Mouse (Mus musculus) small intestine, adult 2 months (tissue): ENCODE measurements around the gene Trappc2l. TPM values are rescaled to one million over a fixed set of nuclear protein-coding genes. Genes with fewer than 3 reads are reported as not detected.

Experiments used
- H3K27ac ChIP-seq: fragments of 200-500 bp; 2 replicates; pipeline ENCODE4 v1.5.1; 2012; ENCODE audit warnings: low read depth, low read length, control low read depth, inconsistent platforms; ENCODE audit not compliant: insufficient read depth
- H3K27me3 ChIP-seq: fragments of 200-500 bp; 2 replicates; pipeline ENCODE4 v1.6.1; 2012; ENCODE audit warnings: mild to moderate bottlenecking, moderate library complexity, low read length, inconsistent platforms; ENCODE audit not compliant: control insufficient read depth, insufficient read depth
- H3K36me3 ChIP-seq: fragments of 200-500 bp; 2 replicates; pipeline ENCODE4 v1.6.1; 2012; ENCODE audit warnings: mild to moderate bottlenecking, low read length, control low read depth, inconsistent platforms; ENCODE audit not compliant: control insufficient read depth, insufficient read depth
- H3K4me1 ChIP-seq: fragments of 200-500 bp; 2 replicates; pipeline ENCODE4 v1.6.1; 2012; ENCODE audit warnings: low read length, inconsistent platforms, mixed read lengths; ENCODE audit not compliant: control insufficient read depth, insufficient read depth, insufficient read length
- H3K4me3 ChIP-seq: fragments of 200-500 bp; 2 replicates; pipeline ENCODE4 v1.5.1; 2012; ENCODE audit warnings: low read depth, mild to moderate bottlenecking, control low read depth, inconsistent platforms, low read length, moderate library complexity
- CTCF ChIP-seq: fragments of 200-500 bp; IDR thresholded peaks from 2 replicates; pipeline ENCODE4 v1.5.1; 2012; ENCODE audit warnings: low read depth, mild to moderate bottlenecking, control low read depth, inconsistent platforms, low read length, moderate library complexity, mixed read lengths; ENCODE audit not compliant: insufficient replicate concordance, insufficient read length; ENCODE audit errors: extremely low read depth
- POLR2A ChIP-seq: fragments of 200-500 bp; IDR thresholded peaks from 2 replicates; pipeline ENCODE4 v1.6.1; 2012; ENCODE audit warnings: low read depth, mild to moderate bottlenecking, control low read depth, inconsistent platforms, low read length, moderate library complexity
- WGBS: fragments of 180-500 bp; shearing (Covaris S2); methylation state at CpG from one replicate; pipeline ENCODE4 v1.1.7; 2018; 5-methylcytosine and 5-hydroxymethylcytosine counted together
- polyA plus RNA-seq: library from polyadenylated mRNA; depleted of rRNA; stranded (reverse); fragments of >200 nt; gene quantifications from 2 replicates; pipeline ENCODE4 v1.2.3, GENCODE M21; 2012; rRNA removed

Trappc2l gene
- polyA plus RNA-seq, 1 experiment = 161 TPM

- Histone ChIP-seq H3K4me3 (no peak overlapping the region), H3K4me1 (peaks cover 33% of the 10 kb centered on the region), H3K27ac (no peak overlapping the region), H3K27me3 (no peaks in the 10 kb centered on the region), H3K36me3 (no peaks in the 10 kb centered on the region)
- 71% methylated on average over 5 of the region's 5 CpGs for WGBS
- no peak for TF ChIP-seq CTCF
- no peak for TF ChIP-seq POLR2A
Measured at GRCm38 (mm10) chr8:122663670-122664069, 52.2 kb downstream of the Trappc2l start.

- H3K27me3 ChIP-seq = no peaks in the 10 kb centered on the region
- no peak for TF ChIP-seq POLR2A
- no peak for TF ChIP-seq CTCF
- H3K27ac ChIP-seq = peak overlapping the region; percentile 40
- H3K4me1 ChIP-seq = peaks cover 33% of the 10 kb centered on the region
- H3K4me3 ChIP-seq = no peak overlapping the region
- H3K36me3 ChIP-seq = no peaks in the 10 kb centered on the region
- 58% methylated on average over 8 of the region's 8 CpGs for WGBS
Measured at GRCm38 (mm10) chr8:122665221-122665620, 53.8 kb downstream of the Trappc2l start.

DNA sequence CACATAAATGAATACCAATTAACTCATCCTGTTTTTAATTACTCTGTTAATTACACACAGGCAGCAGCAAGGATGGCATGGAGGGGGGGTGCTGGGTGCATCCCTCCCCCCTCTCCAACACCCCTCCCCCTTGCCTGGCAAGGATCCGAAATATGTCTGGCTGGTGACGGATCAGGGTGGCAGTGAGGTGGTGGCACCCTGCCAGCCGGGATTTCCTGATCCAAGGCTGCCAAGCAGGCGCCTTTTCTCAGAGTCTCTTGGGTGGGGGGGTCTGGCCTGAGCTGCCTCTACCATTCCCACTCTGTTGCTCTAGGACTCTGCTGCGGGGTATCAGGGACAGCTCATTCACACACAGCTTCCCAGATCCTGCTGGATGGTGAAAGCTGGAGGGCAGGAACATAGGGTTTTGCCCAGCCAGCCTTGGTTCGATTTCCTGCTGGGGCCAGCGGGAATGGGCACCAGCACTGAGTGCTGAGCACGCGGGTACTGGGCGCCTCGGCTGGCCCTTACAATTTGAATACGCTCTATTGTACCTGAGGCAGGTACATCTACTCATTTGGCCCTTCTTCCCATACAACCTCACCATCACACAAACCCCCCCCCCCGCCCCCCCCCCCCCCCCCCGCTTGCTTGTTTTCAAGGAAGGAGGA lies 54.4 kb downstream of the Trappc2l start:
- whole genome bisulfite sequencing = 24% methylated on average over 14 of the region's 14 CpGs
- no peaks in the 10 kb centered on the region for H3K27me3 ChIP-seq
- no peaks in the 10 kb centered on the region for H3K36me3 ChIP-seq
- peaks cover 33% of the 10 kb centered on the region for H3K4me1 ChIP-seq
- no peak for TF ChIP-seq POLR2A
- no peak for TF ChIP-seq CTCF
- no peak overlapping the region for H3K4me3 ChIP-seq
- peak overlapping the region; percentile 29; the same call in 1 of the 2 replicates for H3K27ac ChIP-seq

Other genes starting within 250 kb of the Trappc2l start
- gene Zc3h18, start 235.0 kb upstream of the Trappc2l start, polyA plus RNA-seq = 13.6 and 23.3 TPM in 2 replicates
- gene Il17c, start 189.6 kb upstream of the Trappc2l start, polyA plus RNA-seq = 0.30 and 0.81 TPM in 2 replicates
- 127 and 242 TPM in 2 replicates for gene Cyba, start 178.7 kb upstream of the Trappc2l start, polyA plus RNA-seq
- 18.8 and 30.5 TPM in 2 replicates for gene Mvd, start 168.2 kb upstream of the Trappc2l start, polyA plus RNA-seq
- 2.2 and 3.4 TPM in 2 replicates for gene Snai3, start 150.9 kb upstream of the Trappc2l start, polyA plus RNA-seq
- 35.7 and 44.9 TPM in 2 replicates for gene Rnf166, start 135.6 kb upstream of the Trappc2l start, polyA plus RNA-seq
- 20.9 and 31.8 TPM in 2 replicates for gene Ctu2, start 135.5 kb upstream of the Trappc2l start, polyA plus RNA-seq
- 29.5 and 36.4 TPM in 2 replicates for gene Piezo1, start 60.3 kb upstream of the Trappc2l start, polyA plus RNA-seq
- 26.8 and 64.8 TPM in 2 replicates for gene Cdt1, start 43.6 kb upstream of the Trappc2l start, polyA plus RNA-seq
- 327 and 537 TPM in 2 replicates for gene Aprt, start 34.7 kb upstream of the Trappc2l start, polyA plus RNA-seq
- gene Galns, start 177 bp upstream of the Trappc2l start, polyA plus RNA-seq = 9.7 and 20.4 TPM in 2 replicates
- gene Pabpn1l, start 11.1 kb downstream of the Trappc2l start, polyA plus RNA-seq = not detected in 2 replicates
- 12.4 and 14.8 TPM in 2 replicates for gene Cbfa2t3, start 87.5 kb downstream of the Trappc2l start, polyA plus RNA-seq
- 15.0 and 34.1 TPM in 2 replicates for gene Acsf3, start 163.8 kb downstream of the Trappc2l start, polyA plus RNA-seq
- not detected in 2 replicates for gene Cdh15, start 236.3 kb downstream of the Trappc2l start, polyA plus RNA-seq